Mouse (Mus musculus): ENCODE results near the gene B4galnt4.

GRCm38 (mm10) chr7:141103161-141103560 lies 42.3 kb downstream of the B4galnt4 start:
- TF ChIP-seq CTCF (IDR thresholded peaks at IDR 0.05; ENCODE audit: low read depth, low read length) (no peak), POLR2A (IDR thresholded peaks at IDR 0.05; ENCODE audit: borderline replicate concordance, low read depth, low read length) (no peak)
